Mouse (Mus musculus) heart, postnatal 0 days (tissue): ENCODE data around the gene Hinfp.

Experiments
- CTCF ChIP-seq: IDR thresholded peaks from 2 replicates; pipeline ENCODE4 v1.5.1; 2016; ENCODE audit warnings: antibody characterized with exemption, control low read depth, low read depth
- EP300 ChIP-seq: IDR thresholded peaks from 2 replicates; pipeline ENCODE4 v1.6.1; 2016; ENCODE audit warnings: antibody characterized with exemption, low read depth

GRCm38 (mm10) chr9:44268027-44268360 is 37.5 kb downstream of the Hinfp start:
- TF ChIP-seq CTCF (peak; percentile 60), EP300 (no peak)
